Mouse (Mus musculus) embryo, embryonic 11.5 days (tissue): ENCODE data around the gene Orc3.

ENCODE experiments used
- DNase-seq: peaks from one replicate; pipeline ENCODE4 v3.0.0-alpha.2; 2012; ENCODE audit warnings: low read depth, low spot score

Orc3 gene

GRCm38 (mm10) chr4:34614630-34615094, at the start of gene Orc3, which contains the start of gene Rars2:
Gene Orc3 (minus strand): TSS chr4:34614944.
Gene Rars2 (plus strand): TSS chr4:34614957.
- DNase-seq, result peak; percentile 83

DNA sequence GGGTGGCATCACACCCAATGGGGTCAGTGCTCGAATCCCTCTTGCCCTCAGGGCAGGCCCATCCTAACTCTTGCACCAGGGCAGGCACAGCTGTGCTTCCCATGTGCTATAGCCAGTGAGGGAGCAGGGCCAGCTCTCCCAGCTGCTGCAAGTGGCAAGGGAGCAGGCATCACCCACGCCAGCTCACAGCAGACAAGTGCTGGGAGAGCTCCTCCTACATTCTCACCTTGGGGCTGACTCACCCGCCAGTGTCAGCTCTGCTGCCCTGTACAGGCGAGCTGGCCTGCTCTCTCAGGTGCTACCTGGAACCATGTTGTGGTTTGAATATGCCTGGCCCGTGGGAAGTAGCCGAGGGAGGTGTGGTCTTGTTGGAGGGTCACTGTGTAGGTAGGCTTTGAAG, 47.2 kb upstream of the Orc3 start:
- DNase-seq, result no peak

- no peak for DNase-seq
These were observed 46.8 kb upstream of the Orc3 start for GRCm38 (mm10) chr4:34661514-34661913.

DNA sequence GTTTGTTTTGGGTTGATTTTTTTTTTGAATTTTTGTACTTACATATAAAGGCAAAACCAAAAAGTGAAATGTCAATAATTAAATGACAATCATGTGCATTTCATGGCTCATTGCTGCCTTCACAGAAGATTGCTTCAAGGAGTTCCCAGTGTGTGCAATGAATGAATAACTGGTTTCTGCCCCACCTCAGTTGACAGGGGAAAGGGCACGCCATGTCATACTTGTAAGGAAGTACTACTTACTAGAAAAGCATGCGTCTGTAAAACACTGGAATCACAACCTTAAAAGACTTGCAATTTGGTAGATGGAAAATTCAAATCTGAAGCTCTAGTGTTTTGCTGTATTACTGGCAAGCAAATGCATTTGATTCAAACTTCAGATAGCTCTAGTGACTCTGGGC, 44.3 kb upstream of the Orc3 start:
- no peak for DNase-seq

- no peak for DNase-seq
These were observed 41.4 kb upstream of the Orc3 start for GRCm38 (mm10) chr4:34656101-34656500.

DNA sequence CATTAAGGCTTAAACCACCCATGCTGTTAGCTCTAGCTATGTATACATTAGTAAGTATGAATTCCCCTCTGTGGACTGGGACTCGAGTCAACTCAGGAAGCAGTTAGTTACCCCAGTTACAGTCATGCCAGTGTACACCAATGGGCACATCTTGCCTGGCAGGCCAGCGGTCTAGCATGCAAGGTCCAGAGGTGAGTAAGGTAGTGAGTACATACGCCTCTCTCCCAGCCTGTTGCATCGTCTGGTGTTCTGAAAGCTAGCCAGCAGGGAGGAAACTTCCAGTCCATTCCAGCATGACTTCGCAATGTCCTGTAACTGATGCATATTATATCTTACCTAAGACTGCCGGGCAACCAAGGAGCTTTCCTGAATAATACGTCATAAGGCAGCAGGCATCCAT, 38.4 kb upstream of the Orc3 start:
- no peak for DNase-seq

GRCm38 (mm10) chr4:34644779-34645178, 30.0 kb upstream of the Orc3 start:
- no peak for DNase-seq

DNA sequence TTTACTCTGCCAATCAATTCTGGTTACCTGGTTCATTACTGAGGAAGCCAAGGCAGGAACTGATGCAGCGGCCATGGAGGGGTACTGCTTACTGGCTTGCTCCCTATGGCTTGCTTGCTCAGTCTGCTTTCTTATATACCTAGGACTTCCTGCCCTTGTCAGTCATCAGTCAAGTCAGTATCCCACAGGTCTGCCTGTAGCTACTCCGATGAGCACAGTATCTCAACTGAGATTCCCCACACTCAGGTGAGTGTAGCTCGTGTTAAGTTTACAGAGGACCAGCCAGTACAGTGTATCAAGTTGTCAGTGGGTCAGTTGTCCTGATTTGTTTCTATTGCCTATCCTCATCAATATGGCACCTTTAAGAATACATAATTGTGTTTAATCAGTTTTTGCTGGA, 26.0 kb upstream of the Orc3 start:
- no peak for DNase-seq

- no peak for DNase-seq
These were observed 25.1 kb upstream of the Orc3 start for GRCm38 (mm10) chr4:34639745-34640364.

DNA sequence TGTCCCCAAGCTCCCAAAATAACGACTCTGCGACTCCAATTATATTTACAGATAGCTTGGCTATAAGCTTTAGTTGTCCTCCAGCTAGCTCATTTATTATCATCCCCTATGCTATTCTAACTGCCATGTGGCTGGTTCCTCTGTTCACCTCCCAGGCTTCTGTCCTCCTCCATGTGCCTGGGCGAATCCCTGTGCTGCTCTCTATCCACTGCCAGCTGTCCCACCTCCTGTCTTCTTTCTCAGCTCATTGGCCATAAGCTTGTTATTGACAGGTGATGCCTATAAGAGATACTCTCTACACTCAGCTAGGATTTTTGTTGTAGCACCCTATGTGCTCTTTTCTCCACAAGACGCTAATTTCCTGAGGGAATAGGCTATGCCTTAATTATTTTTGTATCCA, 23.1 kb upstream of the Orc3 start:
- DNase-seq, result no peak

DNA sequence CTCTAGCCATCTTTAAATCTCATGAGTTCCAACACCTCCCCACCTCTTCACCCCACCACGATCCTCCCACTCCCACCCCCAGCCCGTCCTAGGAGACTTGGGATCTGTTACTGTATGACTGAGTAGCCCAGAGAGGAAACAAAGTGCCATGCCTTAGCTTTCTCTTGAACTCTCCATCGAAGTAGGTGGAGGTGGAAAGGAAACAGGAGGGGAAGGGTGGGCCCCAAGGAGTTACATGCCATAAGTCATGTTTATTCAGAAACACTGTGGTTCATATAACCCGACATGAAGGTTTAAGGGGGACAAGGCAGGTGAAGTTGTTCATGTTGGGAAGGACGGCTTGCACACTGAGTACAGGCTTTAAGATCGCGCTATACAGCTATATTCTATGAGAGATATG, 22.6 kb upstream of the Orc3 start:
- no peak for DNase-seq

- DNase-seq, result no peak
These were observed 21.3 kb upstream of the Orc3 start for GRCm38 (mm10) chr4:34636036-34636435.

DNA sequence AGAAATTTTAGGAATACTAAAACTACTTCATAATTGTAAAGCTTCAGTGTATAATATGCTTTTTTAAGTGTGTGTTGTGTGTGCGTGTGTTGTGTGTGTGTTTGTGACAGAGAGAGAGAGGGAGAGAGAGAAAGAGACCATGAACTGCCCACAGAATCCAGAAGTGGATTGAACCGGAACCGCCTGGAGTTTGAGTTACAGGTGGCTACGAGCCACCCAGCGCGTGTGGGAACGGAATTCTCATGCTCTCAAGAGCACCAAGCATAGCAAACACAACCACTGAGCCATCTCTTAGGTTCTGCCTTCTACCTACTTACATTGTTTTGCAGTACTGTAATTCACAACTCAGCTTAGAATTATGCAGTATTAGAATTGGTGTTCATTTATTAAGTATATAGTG, 19.4 kb upstream of the Orc3 start:
- DNase-seq, result no peak

DNA sequence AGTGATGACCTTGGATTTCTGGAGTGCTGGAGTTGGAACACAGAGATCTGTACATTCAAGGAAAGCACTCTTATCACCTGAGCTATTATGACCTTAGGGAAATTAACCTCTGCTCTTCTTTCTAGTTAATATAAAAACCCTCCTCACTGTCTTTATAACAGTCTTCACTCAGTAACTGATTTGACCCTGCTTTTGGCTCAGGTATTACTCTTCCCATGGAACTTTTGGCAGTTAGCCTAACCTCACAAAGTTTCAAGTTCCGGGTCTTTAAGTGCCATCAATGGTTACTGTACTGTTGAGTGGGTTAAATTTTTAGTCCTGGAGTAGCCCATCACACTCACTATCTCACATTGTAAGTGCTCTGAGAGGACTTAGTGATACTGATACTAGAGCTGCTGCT, 15.2 kb upstream of the Orc3 start:
- DNase-seq, result no peak

DNA sequence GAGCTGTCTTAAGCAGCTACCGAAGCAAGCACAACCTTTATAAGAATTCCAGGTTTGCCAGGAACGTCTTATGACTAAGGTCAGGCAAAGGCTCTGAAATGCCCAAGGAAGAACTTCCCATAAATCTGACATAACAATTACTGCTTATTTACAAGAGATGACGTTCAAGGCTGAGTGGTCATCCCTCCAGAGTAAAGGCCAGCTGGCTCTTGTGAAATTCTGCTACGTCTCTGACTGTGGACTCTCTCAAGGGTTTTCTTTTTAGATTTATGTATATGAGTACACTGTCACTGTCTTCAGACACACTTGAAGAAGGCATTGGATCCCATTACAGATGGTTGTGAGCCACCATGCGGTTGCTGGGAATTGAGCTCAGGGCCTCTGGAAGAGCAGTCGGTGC, 11.7 kb upstream of the Orc3 start:
- no peak for DNase-seq

GRCm38 (mm10) chr4:34625556-34625955, 10.8 kb upstream of the Orc3 start:
- no peak for DNase-seq

GRCm38 (mm10) chr4:34616146-34616545, 1.4 kb upstream of the Orc3 start:
- DNase-seq, result no peak

- DNase-seq, result no peak
These were observed 559 bp upstream of the Orc3 start for GRCm38 (mm10) chr4:34615303-34615702.

DNA sequence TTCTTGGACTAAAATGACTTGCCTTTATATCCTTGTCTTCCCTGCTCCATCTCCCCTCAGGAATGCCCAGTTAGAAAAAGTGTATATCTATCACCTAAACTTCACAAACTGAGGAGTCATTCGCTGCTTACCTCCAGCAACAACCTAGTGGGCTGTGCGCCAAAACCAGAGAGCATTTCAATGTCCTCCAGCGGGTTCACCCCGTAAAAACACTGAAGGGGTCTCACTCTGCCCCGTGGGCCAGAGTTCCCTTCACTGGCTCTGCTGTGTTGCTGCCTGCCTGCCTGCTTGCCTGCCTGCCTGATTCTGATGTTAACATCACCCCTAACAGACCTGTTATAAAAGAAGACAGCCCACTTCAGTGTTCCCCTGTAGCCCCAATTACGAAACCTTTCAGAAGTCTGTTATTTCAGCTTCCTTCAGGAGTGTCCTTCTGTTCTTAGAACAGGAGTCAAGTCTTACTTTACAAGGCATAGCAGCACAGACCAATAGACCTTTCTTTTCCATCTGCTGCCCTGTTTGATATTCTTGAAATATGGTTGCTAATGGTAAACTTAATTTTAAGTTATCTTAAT, 1.1 kb downstream of the Orc3 start:
- no peak for DNase-seq

- DNase-seq, result no peak
These were observed 8.1 kb downstream of the Orc3 start for GRCm38 (mm10) chr4:34606658-34607057.

GRCm38 (mm10) chr4:34603123-34603522, 11.6 kb downstream of the Orc3 start:
- DNase-seq, result no peak

GRCm38 (mm10) chr4:34584871-34585607, 29.7 kb downstream of the Orc3 start:
- no peak for DNase-seq

DNA sequence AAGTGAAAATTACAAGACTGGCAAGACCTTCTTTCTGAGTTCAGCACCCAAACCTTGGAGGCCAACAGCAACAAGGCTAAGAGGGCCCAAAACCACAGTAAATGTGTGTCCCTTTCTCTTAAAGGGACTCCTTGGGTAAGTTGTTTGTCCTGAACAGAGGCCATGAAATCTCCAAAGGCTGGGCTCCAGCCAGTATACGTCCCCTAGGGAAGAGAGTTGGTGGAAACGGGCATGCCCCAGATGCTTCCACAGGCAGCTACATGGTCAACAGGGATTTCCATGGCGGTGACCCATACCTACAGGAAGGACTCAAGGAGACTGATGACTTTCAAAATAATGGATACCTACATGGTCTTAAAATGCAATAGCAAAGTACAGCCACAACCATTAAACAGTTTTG, 31.3 kb downstream of the Orc3 start:
- DNase-seq, result no peak
